Mouse (Mus musculus): Measurements from ENCODE around the gene Uxt.

GRCm38 (mm10) chrX:20931963-20932362 is 29.9 kb downstream of the Uxt start:
- TF ChIP-seq CTCF (IDR thresholded peaks at IDR 0.05; ENCODE audit: low read depth) (no peak), EP300 (IDR thresholded peaks at IDR 0.05; ENCODE audit: low read depth) (no peak)
